Mouse (Mus musculus) liver, embryonic 13.5 days (tissue): ENCODE results near the gene Btbd35f13. TPM values are rescaled to one million over a fixed set of nuclear protein-coding genes. Genes with fewer than 3 reads are reported as not detected.
"Not testable (repeated sequence)": the region's sequence is repeated elsewhere in the genome, so short reads cannot be mapped to it uniquely, and the experiment has no call there.

Experiments
- ATAC-seq: fragments of 200-750 bp; cut with Nextera tagmentation; 2 replicates; pipeline ENCODE4 v1.8.0; 2017; ENCODE audit warnings: low read depth, mild to moderate bottlenecking, moderate number of reproducible peaks, moderate library complexity
- DNase-seq: peaks from one replicate; pipeline ENCODE4 v3.0.0; 2022
- H3K27ac ChIP-seq: fragments of 300-500 bp; sonication (generic); 2 replicates; pipeline ENCODE4 v1.5.1; 2015; ENCODE audit warnings: moderate library complexity, mild to moderate bottlenecking, inconsistent platforms
- H3K27me3 ChIP-seq: fragments of 300-500 bp; sonication (generic); 2 replicates; pipeline ENCODE4 v1.6.1; 2015; ENCODE audit warnings: mild to moderate bottlenecking, inconsistent platforms
- H3K36me3 ChIP-seq: fragments of 300-500 bp; sonication (generic); 2 replicates; pipeline ENCODE4 v1.6.1; 2015; ENCODE audit warnings: mild to moderate bottlenecking, inconsistent platforms
- H3K4me1 ChIP-seq: fragments of 300-500 bp; sonication (generic); replicated peaks from 2 replicates; pipeline ENCODE4 v1.6.1; 2015; ENCODE audit warnings: inconsistent platforms
- H3K4me2 ChIP-seq: fragments of 300-500 bp; sonication (generic); 2 replicates; pipeline ENCODE4 v1.6.1; 2015; ENCODE audit warnings: inconsistent platforms, mild to moderate bottlenecking, moderate library complexity
- H3K4me3 ChIP-seq: fragments of 300-500 bp; sonication (generic); replicated peaks from 2 replicates; pipeline ENCODE4 v1.5.1; 2015; ENCODE audit warnings: mild to moderate bottlenecking, inconsistent platforms
- H3K9ac ChIP-seq: fragments of 300-500 bp; sonication (generic); 2 replicates; pipeline ENCODE4 v1.6.1; 2015; ENCODE audit warnings: mild to moderate bottlenecking, inconsistent platforms
- H3K9me3 ChIP-seq: fragments of 300-500 bp; sonication (generic); replicated peaks from 2 replicates; pipeline ENCODE4 v1.6.1; 2016; ENCODE audit warnings: inconsistent platforms
- WGBS: fragments of 180-500 bp; shearing (Covaris S2); methylation state at CpG from one replicate; pipeline ENCODE4 v1.1.7; 2015; ENCODE audit not compliant: insufficient replicate concordance; 5-methylcytosine and 5-hydroxymethylcytosine counted together
- polyA plus RNA-seq: library from polyadenylated mRNA; unstranded; fragments of >200 nt; fragmentation: Nextera tagmentation; extraction: Ambion mirVana; gene quantifications from 2 replicates; pipeline ENCODE4 v1.2.1, GENCODE M21; 2015

The Btbd35f13 gene
- polyA plus RNA-seq: not detected in 2 replicates

DNA sequence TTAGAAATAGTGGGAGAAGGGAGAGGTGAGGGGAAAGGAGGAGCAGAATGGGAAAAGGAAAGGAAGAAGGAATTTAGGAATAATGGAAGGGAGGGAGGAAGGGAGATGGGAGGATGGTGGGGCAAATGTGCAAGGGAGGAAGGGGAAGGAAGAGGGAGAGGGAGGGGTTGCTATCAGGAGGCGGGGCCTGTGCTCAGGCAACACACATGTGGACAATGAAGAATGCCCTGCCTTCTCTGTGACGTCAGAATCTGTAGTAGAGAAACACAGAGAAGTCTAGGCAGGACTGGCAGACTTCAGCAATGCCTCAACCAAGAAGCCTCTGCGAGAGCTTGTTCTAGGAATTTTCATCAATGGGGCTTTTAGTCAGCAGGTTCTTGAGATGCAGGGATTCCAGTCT, at the start of gene Btbd35f13:
Btbd35f13 (plus strand) TSS at position 301 of the 400 bp plus-strand sequence.
- H3K4me2 ChIP-seq, H3K4me1 ChIP-seq, H3K27me3 ChIP-seq, H3K27ac ChIP-seq, H3K36me3 ChIP-seq, ATAC-seq, H3K9me3 ChIP-seq, H3K4me3 ChIP-seq, H3K9ac ChIP-seq, DNase-seq: not testable (repeated sequence)
- WGBS: 46% methylated on average over 2 of the region's 3 CpGs

DNA sequence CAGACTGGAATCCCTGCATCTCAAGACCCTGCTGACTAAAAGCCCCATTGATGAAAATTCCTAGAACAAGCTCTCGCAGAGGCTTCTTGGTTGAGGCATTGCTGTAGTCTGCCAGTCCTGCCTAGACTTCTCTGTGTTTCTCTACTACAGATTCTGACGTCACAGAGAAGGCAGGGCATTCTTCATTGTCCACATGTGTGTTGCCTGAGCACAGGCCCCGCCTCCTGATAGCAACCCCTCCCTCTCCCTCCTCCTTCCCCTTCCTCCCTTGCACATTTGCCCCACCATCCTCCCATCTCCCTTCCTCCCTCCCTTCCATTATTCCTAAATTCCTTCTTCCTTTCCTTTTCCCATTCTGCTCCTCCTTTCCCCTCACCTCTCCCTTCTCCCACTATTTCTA, 45.3 kb downstream of the Btbd35f13 start, which contains the start of gene Btbd35f14:
Btbd35f14 (minus strand) TSS at position 101 of the 400 bp plus-strand sequence.
- H3K27me3 ChIP-seq, ATAC-seq, H3K9me3 ChIP-seq, H3K9ac ChIP-seq, DNase-seq, H3K4me3 ChIP-seq, H3K4me2 ChIP-seq, H3K36me3 ChIP-seq, H3K27ac ChIP-seq, H3K4me1 ChIP-seq: not testable (repeated sequence)
- no CpG with 5 or more reads among the region's 3 CpGs for WGBS

Other genes starting within 250 kb of the Btbd35f13 start
- not detected in 2 replicates for gene Btbd35f15, start 79.9 kb upstream of the Btbd35f13 start, polyA plus RNA-seq
- gene Btbd35f14, start 45.2 kb downstream of the Btbd35f13 start, polyA plus RNA-seq: not detected in 2 replicates